Mouse (Mus musculus): ENCODE data around the gene Gm3854.
"Not testable (repeated sequence)": the region's sequence is repeated elsewhere in the genome, so short reads cannot be mapped to it uniquely, and the experiment has no call there.

Gm3854 gene

GRCm38 (mm10) chr7:6368146-6368545 is 24.6 kb downstream of the Gm3854 start:
- CTCF ChIA-PET, result not testable (repeated sequence)
- POLR2A ChIA-PET, result interaction anchor here in 2 of 4 experiments (0.7 to 2.2 kb wide), 3 partner anchors 16 to 360 kb away, joined by 3 to 7 read pairs (median 6); partner anchors contain the start of gene Zfp28 (in 1 of the 2)

- ChIA-PET POLR2A (no interaction called here), CTCF (interaction anchor here in 2 of 4 experiments (0.6 to 0.7 kb wide), 4 partner anchors 61 to 360 kb away, joined by 3 to 7 read pairs (median 3); no protein-coding TSS in a partner anchor)
Observed at GRCm38 (mm10) chr7:6369460-6369859, 25.9 kb downstream of the Gm3854 start.

- CTCF ChIA-PET, result interaction anchor here in 1 of 4 experiments (1.3 kb wide), 1 partner anchor 10 kb away, joined by 5 read pairs; the partner anchor contains the start of gene Zfp78
- POLR2A ChIA-PET, result interaction anchor here in 3 of 4 experiments (0.9 to 2.0 kb wide), 5 partner anchors 10 to 90 kb away, joined by 3 to 10 read pairs (median 3); partner anchors contain the start of gene Zfp78 (in 3 of the 3)
Observed at GRCm38 (mm10) chr7:6372993-6373392, 29.4 kb downstream of the Gm3854 start.

GRCm38 (mm10) chr7:6378441-6378840 is 34.9 kb downstream of the Gm3854 start:
- CTCF ChIA-PET, result no interaction called here
- POLR2A ChIA-PET, result no interaction called here

- ChIA-PET POLR2A (interaction anchor here in 2 of 4 experiments (0.6 to 2.8 kb wide), 3 partner anchors 17 to 19 kb away, joined by 3 to 25 read pairs (median 14); partner anchors contain the start of genes Zfp78 (in 2 of the 2) and Smim17 (in 1 of the 2)), CTCF (no interaction called here)
Observed at GRCm38 (mm10) chr7:6381431-6381830, 37.9 kb downstream of the Gm3854 start.

GRCm38 (mm10) chr7:6383044-6383455 is 39.5 kb downstream of the Gm3854 start, which contains the start of gene Zfp28:
Zfp28 (plus strand) TSS chr7:6383295.
- ChIA-PET POLR2A (interaction anchor here (0.6 to 2.8 kb wide), 17 partner anchors 15 to 1369 kb away, joined by 3 to 25 read pairs (median 4); partner anchors contain the start of genes Zfp78 (in 3 of the 4), Gm3854 (in 2 of the 4), Smim17 (in 2 of the 4) and Fiz1 (in 1 of the 4)), CTCF (interaction anchor here in 2 of 4 experiments (0.5 to 1.0 kb wide), 4 partner anchors 20 to 214 kb away, joined by 3 to 6 read pairs (median 4); partner anchors contain the start of gene Zfp78 (in 1 of the 2))

- ChIA-PET POLR2A (interaction anchor here in 2 of 4 experiments (1.1 to 2.0 kb wide), 4 partner anchors 11 to 40 kb away, joined by 3 to 6 read pairs (median 6); partner anchors contain the start of genes Gm3854 (in 1 of the 2) and Zfp78 (in 1 of the 2)), CTCF (no interaction called here)
Observed at GRCm38 (mm10) chr7:6384011-6384410, 40.5 kb downstream of the Gm3854 start.

GRCm38 (mm10) chr7:6386995-6387394 is 43.4 kb downstream of the Gm3854 start:
- ChIA-PET CTCF (no interaction called here), POLR2A (interaction anchor here in 2 of 4 experiments (1.2 to 2.5 kb wide), 2 partner anchors 12 to 24 kb away, joined by 3 to 9 read pairs; partner anchors contain the start of genes Smim17 (in 1 of the 2) and Zfp78 (in 1 of the 2))

- CTCF ChIA-PET, result no interaction called here
- POLR2A ChIA-PET, result no interaction called here
Observed at GRCm38 (mm10) chr7:6388971-6389370, 45.4 kb downstream of the Gm3854 start.

GRCm38 (mm10) chr7:6389449-6389848 is 45.9 kb downstream of the Gm3854 start:
- ChIA-PET CTCF (interaction anchor here in 1 of 4 experiments (0.5 kb wide), 1 partner anchor 215 kb away, joined by 4 read pairs; no protein-coding TSS in a partner anchor), POLR2A (no interaction called here)

GRCm38 (mm10) chr7:6397996-6398975 is 54.7 kb downstream of the Gm3854 start, which contains the start of gene Smim17:
Smim17 (plus strand) TSS chr7:6398715.
- CTCF ChIA-PET, result interaction anchor here in 1 of 4 experiments (0.6 to 1.9 kb wide), 3 partner anchors 128 to 330 kb away, joined by 3 to 7 read pairs (median 4); no protein-coding TSS in a partner anchor
- POLR2A ChIA-PET, result interaction anchor here in 3 of 4 experiments (0.8 to 1.7 kb wide), 11 partner anchors 12 to 330 kb away, joined by 3 to 5 read pairs (median 3); partner anchors contain the start of genes Zfp28 (in 2 of the 3), Zfp78 (in 2 of the 3), Gm20715 (in 1 of the 3) and Zfp667 (in 1 of the 3)
